Mouse (Mus musculus) adrenal gland, postnatal 10 days (tissue): ENCODE data around the gene Kdm2a. TPM values are rescaled to one million over a fixed set of nuclear protein-coding genes. Genes with fewer than 3 reads are reported as not detected.

Source experiments
- DNase-seq: peaks from one replicate; pipeline ENCODE4 v3.0.0; 2021; ENCODE audit warnings: mixed read lengths
- total RNA-seq, 2 experiments: library from RNA; stranded (reverse); gene quantifications; 2 replicates each; pipeline ENCODE4 v1.2.3; 2021

Kdm2a gene
- total RNA-seq, 2 experiments from 2014 or later: 67.7 to 84.7 TPM

GRCm38 (mm10) chr19:4299126-4299525 is 99.0 kb downstream of the Kdm2a start:
- DNase-seq: no peak

GRCm38 (mm10) chr19:4298322-4299121 is 99.6 kb downstream of the Kdm2a start:
- DNase-seq: no peak

DNA sequence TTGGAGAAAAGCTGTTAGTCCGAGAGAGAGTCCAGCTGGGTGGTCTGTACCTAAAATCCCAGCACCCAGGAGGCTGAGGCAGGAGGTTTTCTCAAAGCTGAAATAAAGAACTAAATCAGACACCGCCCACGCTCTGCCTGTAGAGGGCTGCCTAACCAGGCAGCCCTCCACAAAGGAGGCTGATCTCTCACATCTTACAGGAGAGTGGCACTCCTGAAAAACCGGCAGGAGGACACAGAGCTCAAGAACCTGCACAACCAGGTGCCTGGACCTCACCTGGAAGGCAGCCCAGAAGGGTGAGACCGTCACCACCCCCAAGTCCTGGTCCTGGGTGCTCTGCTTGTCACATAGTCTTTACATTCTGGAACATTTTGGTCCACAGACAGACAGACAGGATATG is 100.2 kb downstream of the Kdm2a start:
- DNase-seq: no peak

GRCm38 (mm10) chr19:4296611-4297010 is 101.5 kb downstream of the Kdm2a start:
- no peak for DNase-seq

DNA sequence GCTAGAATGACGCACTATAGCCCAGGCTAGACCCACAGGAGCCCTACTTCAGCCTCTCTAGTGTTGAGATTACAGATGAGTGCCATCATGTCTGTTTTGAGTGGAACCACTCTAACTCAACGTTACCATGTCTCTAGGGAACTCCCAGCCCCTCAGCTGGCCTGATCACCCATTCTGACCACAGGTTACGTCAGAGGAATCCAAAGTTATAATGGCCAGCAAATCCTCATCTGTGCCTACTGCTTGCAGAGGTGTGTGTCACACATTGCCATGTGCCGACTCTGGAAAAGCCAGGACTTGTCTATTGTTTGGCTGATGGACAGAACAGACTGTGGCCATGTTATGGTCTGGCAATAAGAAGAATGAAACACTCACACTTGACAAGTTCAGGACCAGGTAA is 102.7 kb downstream of the Kdm2a start:
- no peak for DNase-seq

GRCm38 (mm10) chr19:4294381-4295097 is 103.5 kb downstream of the Kdm2a start:
- DNase-seq: peak; percentile 63

GRCm38 (mm10) chr19:4291161-4291560 is 106.9 kb downstream of the Kdm2a start:
- no peak for DNase-seq

DNA sequence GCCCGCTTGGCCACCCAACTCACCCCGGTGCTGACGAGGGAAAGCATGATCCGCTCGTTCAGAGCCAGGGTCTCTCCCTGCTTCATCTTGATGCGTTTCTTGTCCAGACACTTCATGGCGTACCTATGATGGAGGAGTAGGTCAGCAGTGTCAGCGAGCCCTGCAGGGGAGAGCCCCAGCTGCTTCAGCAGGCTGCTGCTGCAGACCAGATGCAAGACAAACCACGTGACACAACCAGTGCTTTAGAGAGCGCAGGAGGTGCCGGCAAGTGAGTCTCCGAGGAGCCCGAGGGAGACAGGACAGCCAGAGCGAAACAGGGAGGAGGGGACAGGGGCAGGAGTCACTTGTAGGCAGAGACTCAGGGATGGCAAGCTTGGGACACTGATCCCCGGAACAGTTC is 107.3 kb downstream of the Kdm2a start:
- DNase-seq: no peak

- DNase-seq: no peak
Measured at GRCm38 (mm10) chr19:4283653-4284052, 114.4 kb downstream of the Kdm2a start.

DNA sequence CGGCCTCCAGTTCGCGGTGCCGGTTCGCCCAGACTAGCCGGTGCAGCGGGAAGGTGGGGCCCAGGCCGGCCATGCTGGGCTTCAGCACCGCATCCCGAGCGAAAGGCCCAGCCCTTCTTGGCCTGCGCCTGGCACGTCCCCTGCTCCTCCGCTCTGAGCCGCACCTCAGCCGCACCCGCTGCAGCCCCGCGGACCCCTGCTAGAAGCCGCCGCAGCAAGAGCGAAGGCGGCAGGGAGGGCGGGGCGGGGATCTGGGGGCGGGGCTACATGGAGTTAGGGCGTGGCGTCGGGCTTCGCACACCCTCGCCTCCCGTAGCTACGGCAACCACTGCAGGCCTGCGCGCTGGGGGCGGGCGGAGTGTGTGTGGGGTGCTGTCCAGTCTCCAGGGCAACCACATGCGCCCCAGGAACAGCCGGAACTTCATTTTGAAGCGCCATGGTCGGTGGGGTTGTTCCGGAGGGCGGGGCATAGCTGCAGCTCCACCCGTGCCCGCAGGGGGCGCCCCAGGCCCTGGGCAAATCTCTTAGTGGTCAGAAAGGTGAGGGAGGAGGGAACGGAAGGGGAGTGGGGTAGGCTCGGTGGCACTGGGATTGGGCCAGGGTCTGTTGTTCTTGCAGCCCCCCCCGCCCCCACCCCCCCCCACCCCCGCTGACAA is 115.1 kb downstream of the Kdm2a start, which contains the start of gene Ankrd13d:
TSS of gene Ankrd13d (minus strand) at position 240 of the 656 bp plus-strand sequence.
- DNase-seq: peak; percentile 88

- DNase-seq: no peak
Measured at GRCm38 (mm10) chr19:4280425-4280824, 117.7 kb downstream of the Kdm2a start.

DNA sequence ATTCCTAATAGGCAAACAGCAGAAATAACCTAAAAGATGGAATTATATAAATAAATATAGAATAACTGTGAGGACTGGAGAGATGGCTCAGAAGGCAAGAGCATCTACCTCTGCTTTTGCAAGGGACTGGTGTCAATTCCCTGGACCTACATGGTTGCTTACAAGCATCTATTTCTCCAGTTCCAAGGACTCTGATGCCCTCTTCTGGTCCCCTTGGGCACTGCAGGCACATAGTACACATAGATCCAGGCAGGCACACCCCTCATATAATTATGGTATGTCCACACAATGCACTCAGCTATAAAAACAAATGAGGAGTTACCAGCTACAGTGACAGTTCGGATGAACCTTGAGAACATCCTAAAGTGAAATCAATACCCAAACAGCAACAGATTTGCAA is 118.6 kb downstream of the Kdm2a start:
- DNase-seq: no peak

GRCm38 (mm10) chr19:4270972-4271371 is 127.1 kb downstream of the Kdm2a start:
- DNase-seq: no peak

GRCm38 (mm10) chr19:4270187-4270586 is 127.9 kb downstream of the Kdm2a start:
- DNase-seq: peak; percentile 54

- DNase-seq: peak; percentile 85
Measured at GRCm38 (mm10) chr19:4268566-4269361, 129.3 kb downstream of the Kdm2a start, which contains the start of gene Ssh3. TSS of gene Ssh3 (minus strand) at chr19:4269180.

DNA sequence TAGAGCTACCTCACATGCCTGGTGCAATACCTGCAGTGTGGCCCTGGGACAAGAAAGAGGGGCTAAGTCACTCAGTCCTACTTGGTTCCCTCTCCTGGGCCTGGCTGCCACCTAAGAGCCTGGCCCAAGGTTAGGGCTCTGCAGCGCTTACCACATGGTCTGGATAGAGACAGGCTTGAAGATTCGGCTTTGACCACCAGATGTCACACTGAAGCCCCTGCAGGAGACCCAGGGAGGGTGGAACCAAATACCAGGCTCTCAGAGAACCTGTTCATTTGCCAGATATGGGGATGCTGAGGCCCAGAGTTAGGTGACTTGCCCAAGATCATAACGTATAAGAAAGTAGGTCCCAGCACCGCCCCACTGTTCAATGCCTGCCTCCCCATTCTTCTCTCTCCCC is 132.1 kb downstream of the Kdm2a start:
- no peak for DNase-seq

Other genes starting within 250 kb of the Kdm2a start
- 100 to 1,000 TPM; 185 to 193 TPM for gene Coro1b, start 249.7 kb downstream of the Kdm2a start, total RNA-seq
- gene Ptprcap, start 244.7 kb downstream of the Kdm2a start, total RNA-seq: 10 to 100 TPM; 11.5 to 14.0 TPM
- gene Rps6kb2, start 234.9 kb downstream of the Kdm2a start, total RNA-seq: 10 to 100 TPM; 26.5 to 38.2 TPM
- gene Carns1, start 222.8 kb downstream of the Kdm2a start, total RNA-seq: 1 to 10 TPM; 4.8 to 8.8 TPM
- gene Tbc1d10c, start 207.0 kb downstream of the Kdm2a start, total RNA-seq: 1 to 10 TPM; 4.2 to 6.6 TPM
- 100 to 1,000 TPM; 411 to 414 TPM for gene Ppp1ca, start 206.2 kb downstream of the Kdm2a start, total RNA-seq
- gene Rad9a, start 196.6 kb downstream of the Kdm2a start, total RNA-seq: 10 to 100 TPM in 1 of 2 experiments, 1 to 10 TPM in 1; 7.4 to 10.8 TPM
- 1 to 10 TPM; 8.3 to 9.8 TPM for gene Clcf1, start 184.0 kb downstream of the Kdm2a start, total RNA-seq
- not detected for gene AC109138.7, start 183.9 kb downstream of the Kdm2a start, total RNA-seq
- 10 to 100 TPM; 34.7 to 35.6 TPM for gene Pold4, start 166.4 kb downstream of the Kdm2a start, total RNA-seq
- 10 to 100 TPM; 16.8 to 21.9 TPM for gene Ssh3, start 129.1 kb downstream of the Kdm2a start, total RNA-seq
- 1 to 10 TPM; 3.5 to 8.5 TPM for gene Ankrd13d, start 115.1 kb downstream of the Kdm2a start, total RNA-seq
- gene Grk2, start 92.1 kb downstream of the Kdm2a start, total RNA-seq: 10 to 100 TPM; 46.3 to 54.8 TPM
- 10 to 100 TPM; 13.7 to 15.4 TPM for gene Rhod, start 41.1 kb upstream of the Kdm2a start, total RNA-seq
- 10 to 100 TPM; 18.8 to 22.7 TPM for gene Syt12, start 79.2 kb upstream of the Kdm2a start, total RNA-seq
- 10 to 100 TPM in 1 of 2 experiments, 1 to 10 TPM in 1; 9.4 to 16.1 TPM for gene 2010003K11Rik, start 100.3 kb upstream of the Kdm2a start, total RNA-seq
- gene Pcx, start 112.2 kb upstream of the Kdm2a start, total RNA-seq: 100 to 1,000 TPM; 330 to 427 TPM
- gene Lrfn4, start 217.4 kb upstream of the Kdm2a start, total RNA-seq: 10 to 100 TPM in 1 of 2 experiments, 1 to 10 TPM in 1; 7.3 to 10.2 TPM
- 10 to 100 TPM; 23.7 to 30.9 TPM for gene Rce1, start 227.4 kb upstream of the Kdm2a start, total RNA-seq